Mouse (Mus musculus) kidney, postnatal 36 days (tissue): ENCODE measurements around the gene Slc4a1.
A peak's percentile ranks its signal among the peaks of the same experiment; 100 is the strongest.
"Not testable (repeated sequence)": the region's sequence is repeated elsewhere in the genome, so short reads cannot be mapped to it uniquely, and the experiment has no call there.

Experiments used
- DNase-seq, 2 experiments: peaks; one replicate each; pipeline ENCODE4 v3.0.0; 2021 to 2022; ENCODE audit warnings: mixed read lengths in 2 of 2

The Slc4a1 gene

GRCm38 (mm10) chr11:102398007-102398825 is 32.2 kb upstream of the Slc4a1 start:
- DNase-seq = peak; percentile 57 to 68

GRCm38 (mm10) chr11:102396671-102397141 is 30.7 kb upstream of the Slc4a1 start:
- DNase-seq = no peak

GRCm38 (mm10) chr11:102396263-102396662 is 30.3 kb upstream of the Slc4a1 start:
- DNase-seq = no peak

GRCm38 (mm10) chr11:102395250-102395649 is 29.2 kb upstream of the Slc4a1 start:
- no peak for DNase-seq

GRCm38 (mm10) chr11:102394421-102395124 is 28.6 kb upstream of the Slc4a1 start:
- DNase-seq = no peak

- DNase-seq = no peak
Observed at GRCm38 (mm10) chr11:102393719-102394420, 27.9 kb upstream of the Slc4a1 start.

GRCm38 (mm10) chr11:102393238-102393634 is 27.2 kb upstream of the Slc4a1 start, which contains the start of gene Rundc3a:
Gene Rundc3a (plus strand): TSS chr11:102393403.
- peak; percentile 76 to 90 for DNase-seq

- no peak for DNase-seq
Observed at GRCm38 (mm10) chr11:102392441-102393237, 26.6 kb upstream of the Slc4a1 start.

- DNase-seq = not testable (repeated sequence)
Observed at GRCm38 (mm10) chr11:102389436-102389835, 23.4 kb upstream of the Slc4a1 start.

GRCm38 (mm10) chr11:102386121-102386520 is 20.1 kb upstream of the Slc4a1 start:
- DNase-seq = no peak

- DNase-seq = no peak
Observed at GRCm38 (mm10) chr11:102385075-102385474, 19.1 kb upstream of the Slc4a1 start.

- no peak for DNase-seq
Observed at GRCm38 (mm10) chr11:102384418-102384817, 18.4 kb upstream of the Slc4a1 start.

GRCm38 (mm10) chr11:102383365-102384136 is 17.5 kb upstream of the Slc4a1 start:
- DNase-seq = no peak

GRCm38 (mm10) chr11:102382794-102383193 is 16.8 kb upstream of the Slc4a1 start:
- no peak for DNase-seq

GRCm38 (mm10) chr11:102381341-102382100 is 15.5 kb upstream of the Slc4a1 start:
- no peak for DNase-seq

GRCm38 (mm10) chr11:102380091-102380490 is 14.1 kb upstream of the Slc4a1 start:
- no peak for DNase-seq

- DNase-seq = peak in 1 of 2 experiments; percentile 32
Observed at GRCm38 (mm10) chr11:102377186-102377585, 11.2 kb upstream of the Slc4a1 start.

GRCm38 (mm10) chr11:102376196-102376835 is 10.3 kb upstream of the Slc4a1 start:
- no peak for DNase-seq

GRCm38 (mm10) chr11:102375196-102376173 is 9.5 kb upstream of the Slc4a1 start:
- DNase-seq = peak; percentile 82 to 91
